Mouse (Mus musculus): ENCODE data around the gene Ccdc183. TPM values are rescaled to one million over a fixed set of nuclear protein-coding genes. Genes with fewer than 3 reads are reported as not detected.

Gene Ccdc183
- polyA plus RNA-seq, 1 experiment from 2014 or later, result 0.27 TPM

Other genes starting within 250 kb of the Ccdc183 start
- gene Sapcd2, start 245.4 kb downstream of the Ccdc183 start, polyA plus RNA-seq (2015; fragmentation: Nextera tagmentation; extraction: Ambion mirVana), result 11.8 and 13.8 TPM in 2 replicates
- gene Entpd2, start 221.8 kb downstream of the Ccdc183 start, polyA plus RNA-seq (2015; fragmentation: Nextera tagmentation; extraction: Ambion mirVana), result 3.7 and 7.0 TPM in 2 replicates
- 424 and 493 TPM in 2 replicates for gene Npdc1, start 218.3 kb downstream of the Ccdc183 start, polyA plus RNA-seq (2015; fragmentation: Nextera tagmentation; extraction: Ambion mirVana)
- gene Fut7, start 194.4 kb downstream of the Ccdc183 start, polyA plus RNA-seq (2015; fragmentation: Nextera tagmentation; extraction: Ambion mirVana), result 0.08 TPM in 1 of 2 replicates, not detected in the other
- gene Abca2, start 189.0 kb downstream of the Ccdc183 start, polyA plus RNA-seq (2015; fragmentation: Nextera tagmentation; extraction: Ambion mirVana), result 15.0 and 15.1 TPM in 2 replicates
- 3.7 and 4.3 TPM in 2 replicates for gene Clic3, start 160.8 kb downstream of the Ccdc183 start, polyA plus RNA-seq (2015; fragmentation: Nextera tagmentation; extraction: Ambion mirVana)
- gene Paxx, start 156.6 kb downstream of the Ccdc183 start, polyA plus RNA-seq (2015; fragmentation: Nextera tagmentation; extraction: Ambion mirVana), result 109 and 119 TPM in 2 replicates
- gene Ptgds, start 147.6 kb downstream of the Ccdc183 start, polyA plus RNA-seq (2015; fragmentation: Nextera tagmentation; extraction: Ambion mirVana), result 647 and 983 TPM in 2 replicates
- gene Lcn12, start 123.8 kb downstream of the Ccdc183 start, polyA plus RNA-seq (2015; fragmentation: Nextera tagmentation; extraction: Ambion mirVana), result not detected in 2 replicates
- 120 and 143 TPM in 2 replicates for gene Fbxw5, start 116.9 kb downstream of the Ccdc183 start, polyA plus RNA-seq (2015; fragmentation: Nextera tagmentation; extraction: Ambion mirVana)
- 5.8 and 6.1 TPM in 2 replicates for gene C8g, start 116.0 kb downstream of the Ccdc183 start, polyA plus RNA-seq (2015; fragmentation: Nextera tagmentation; extraction: Ambion mirVana)
- 16.5 and 19.4 TPM in 2 replicates for gene Traf2, start 70.7 kb downstream of the Ccdc183 start, polyA plus RNA-seq (2015; fragmentation: Nextera tagmentation; extraction: Ambion mirVana)
- gene Edf1, start 59.8 kb downstream of the Ccdc183 start, polyA plus RNA-seq (2015; fragmentation: Nextera tagmentation; extraction: Ambion mirVana), result 375 and 378 TPM in 2 replicates
- 1.6 and 2.1 TPM in 2 replicates for gene Mamdc4, start 42.8 kb downstream of the Ccdc183 start, polyA plus RNA-seq (2015; fragmentation: Nextera tagmentation; extraction: Ambion mirVana)
- 159 and 169 TPM in 2 replicates for gene Phpt1, start 42.5 kb downstream of the Ccdc183 start, polyA plus RNA-seq (2015; fragmentation: Nextera tagmentation; extraction: Ambion mirVana)
- 14.5 and 16.5 TPM in 2 replicates for gene Ajm1, start 35.9 kb downstream of the Ccdc183 start, polyA plus RNA-seq (2015; fragmentation: Nextera tagmentation; extraction: Ambion mirVana)
- gene Rabl6, start 9.2 kb downstream of the Ccdc183 start, polyA plus RNA-seq (2015; fragmentation: Nextera tagmentation; extraction: Ambion mirVana), result 70.0 and 73.5 TPM in 2 replicates
- gene Tmem141, start 4.3 kb upstream of the Ccdc183 start, polyA plus RNA-seq (2015; fragmentation: Nextera tagmentation; extraction: Ambion mirVana), result 47.0 and 57.8 TPM in 2 replicates
- 3.7 and 4.6 TPM in 2 replicates for gene Fcna, start 10.4 kb upstream of the Ccdc183 start, polyA plus RNA-seq (2015; fragmentation: Nextera tagmentation; extraction: Ambion mirVana)
- not detected in 2 replicates for gene Lcn8, start 35.4 kb upstream of the Ccdc183 start, polyA plus RNA-seq (2015; fragmentation: Nextera tagmentation; extraction: Ambion mirVana)
- gene Lcn5, start 40.3 kb upstream of the Ccdc183 start, polyA plus RNA-seq (2015; fragmentation: Nextera tagmentation; extraction: Ambion mirVana), result not detected in 2 replicates
- not detected in 2 replicates for gene Lcn6, start 59.1 kb upstream of the Ccdc183 start, polyA plus RNA-seq (2015; fragmentation: Nextera tagmentation; extraction: Ambion mirVana)
- gene Lcn10, start 65.0 kb upstream of the Ccdc183 start, polyA plus RNA-seq (2015; fragmentation: Nextera tagmentation; extraction: Ambion mirVana), result not detected in 2 replicates
- gene Obp2a, start 82.4 kb upstream of the Ccdc183 start, polyA plus RNA-seq (2015; fragmentation: Nextera tagmentation; extraction: Ambion mirVana), result not detected in 2 replicates
- gene Bmyc, start 89.1 kb upstream of the Ccdc183 start, polyA plus RNA-seq (2015; fragmentation: Nextera tagmentation; extraction: Ambion mirVana), result 149 and 164 TPM in 2 replicates
- gene Obp2b, start 119.3 kb upstream of the Ccdc183 start, polyA plus RNA-seq (2015; fragmentation: Nextera tagmentation; extraction: Ambion mirVana), result not detected in 2 replicates
- gene Lcn3, start 147.9 kb upstream of the Ccdc183 start, polyA plus RNA-seq (2015; fragmentation: Nextera tagmentation; extraction: Ambion mirVana), result not detected in 2 replicates
- gene Lcn11, start 159.3 kb upstream of the Ccdc183 start, polyA plus RNA-seq (2015; fragmentation: Nextera tagmentation; extraction: Ambion mirVana), result not detected in 2 replicates
- gene Gm13539, start 164.6 kb upstream of the Ccdc183 start, polyA plus RNA-seq (2015; fragmentation: Nextera tagmentation; extraction: Ambion mirVana), result not detected in 2 replicates
- not detected in 2 replicates for gene Glt6d1, start 198.2 kb upstream of the Ccdc183 start, polyA plus RNA-seq (2015; fragmentation: Nextera tagmentation; extraction: Ambion mirVana)
- not detected in 2 replicates for gene Lcn9, start 205.5 kb upstream of the Ccdc183 start, polyA plus RNA-seq (2015; fragmentation: Nextera tagmentation; extraction: Ambion mirVana)
- gene Sohlh1, start 229.6 kb upstream of the Ccdc183 start, polyA plus RNA-seq (2015; fragmentation: Nextera tagmentation; extraction: Ambion mirVana), result not detected in 2 replicates
- 20.2 and 23.8 TPM in 2 replicates for gene Kcnt1, start 246.1 kb upstream of the Ccdc183 start, polyA plus RNA-seq (2015; fragmentation: Nextera tagmentation; extraction: Ambion mirVana)

Measured in hindbrain, embryonic 15.5 days (tissue).